Mouse (Mus musculus) forebrain, embryonic 16.5 days (tissue): Measurements from ENCODE around the gene Gtf2i. TPM values are rescaled to one million over a fixed set of nuclear protein-coding genes. Genes with fewer than 3 reads are reported as not detected.
"Not testable (repeated sequence)": the region's sequence is repeated elsewhere in the genome, so short reads cannot be mapped to it uniquely, and the experiment has no call there.

Experiments used
- ATAC-seq: fragments of 200-750 bp; cut with Nextera tagmentation; 2 replicates; pipeline ENCODE4 v1.8.0; 2017; ENCODE audit warnings: mild to moderate bottlenecking, moderate library complexity
- H3K27ac ChIP-seq: fragments of 300-500 bp; sonication (generic); 2 replicates; pipeline ENCODE4 v1.5.1; 2014; ENCODE audit warnings: low read length, control low read depth
- H3K27me3 ChIP-seq: fragments of 300-500 bp; sonication (generic); replicated peaks from 2 replicates; pipeline ENCODE4 v1.6.1; 2014; ENCODE audit warnings: low read length; ENCODE audit not compliant: control insufficient read depth, insufficient read depth
- H3K36me3 ChIP-seq: fragments of 300-500 bp; sonication (generic); 2 replicates; pipeline ENCODE4 v1.6.1; 2014; ENCODE audit not compliant: control insufficient read depth, insufficient read depth
- H3K4me1 ChIP-seq: fragments of 300-500 bp; sonication (generic); replicated peaks from 2 replicates; pipeline ENCODE4 v1.6.1; 2014; ENCODE audit warnings: low read length; ENCODE audit not compliant: control insufficient read depth, insufficient read depth
- H3K4me2 ChIP-seq: fragments of 300-500 bp; sonication (generic); 2 replicates; pipeline ENCODE4 v1.6.1; 2014; ENCODE audit warnings: mild to moderate bottlenecking, low read length, control low read depth
- H3K4me3 ChIP-seq: fragments of 300-500 bp; sonication (generic); replicated peaks from 2 replicates; pipeline ENCODE4 v1.5.1; 2014; ENCODE audit warnings: mild to moderate bottlenecking, low read length, control low read depth
- H3K9ac ChIP-seq: fragments of 300-500 bp; sonication (generic); replicated peaks from 2 replicates; pipeline ENCODE4 v1.6.1; 2014; ENCODE audit warnings: low read depth, low read length, control low read depth
- H3K9me3 ChIP-seq: fragments of 300-500 bp; sonication (generic); 2 replicates; pipeline ENCODE4 v1.6.1; 2016; ENCODE audit warnings: low read length; ENCODE audit not compliant: control insufficient read depth
- WGBS: fragments of 180-500 bp; shearing (Covaris S2); extraction: QIAGEN DNeasy Blood & Tissue Kit; methylation state at CpG from one replicate; pipeline ENCODE4 v1.1.7; 2014; 5-methylcytosine and 5-hydroxymethylcytosine counted together
- polyA plus RNA-seq: library from polyadenylated mRNA; unstranded; fragments of >200 nt; fragmentation: Nextera tagmentation; extraction: Ambion mirVana; gene quantifications from 2 replicates; pipeline ENCODE4 v1.2.1, GENCODE M21; 2015

Gene Gtf2i
- 168 and 187 TPM in 2 replicates for polyA plus RNA-seq

DNA sequence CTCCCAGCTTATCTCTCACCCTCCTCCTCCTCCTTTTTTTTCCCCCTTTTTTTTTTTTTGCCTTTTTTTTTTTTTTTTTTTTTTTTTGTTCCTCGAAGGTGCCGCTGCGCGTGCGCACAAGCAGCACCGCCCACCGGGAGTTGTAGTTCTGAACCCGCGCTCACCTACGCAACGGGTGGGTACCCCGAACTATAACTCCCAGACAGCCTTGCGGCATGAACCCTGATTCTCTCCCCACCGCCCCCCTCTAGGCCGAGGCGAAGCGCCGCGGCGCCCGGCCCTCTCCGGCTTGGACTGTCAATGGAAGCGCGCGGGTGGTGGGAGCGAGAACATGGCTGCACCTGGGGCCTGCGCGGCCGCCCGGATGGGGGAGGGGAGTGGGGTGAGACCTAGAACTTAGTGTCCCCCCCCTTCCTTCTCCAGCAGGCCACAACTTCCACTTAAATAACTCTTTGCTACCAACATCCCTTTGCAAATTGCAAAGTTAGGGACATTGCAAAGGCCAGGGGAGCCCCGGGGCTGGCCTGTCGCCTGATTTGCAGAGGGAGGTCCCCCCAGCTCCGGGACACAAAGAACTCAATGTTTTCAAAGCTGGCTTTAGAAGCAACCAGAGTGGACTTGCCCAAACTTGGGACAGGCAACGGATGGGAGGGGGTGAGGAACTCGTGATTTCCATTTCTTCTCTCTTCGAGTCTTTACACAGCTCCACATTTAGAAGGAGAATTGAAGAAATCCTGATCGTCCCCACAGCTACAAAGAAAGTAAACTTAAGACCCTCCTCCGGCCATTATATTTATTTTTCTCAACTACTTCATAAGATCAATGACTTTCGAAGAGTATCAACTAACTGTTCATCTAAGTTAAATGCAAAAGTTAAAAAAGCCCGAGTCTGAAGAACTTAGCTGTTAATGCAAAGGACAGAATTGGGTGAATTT is at the start of gene Gtf2i:
Gene Gtf2i, minus strand, starts transcription at position 73 of the 935 bp plus-strand sequence.
- peaks cover 3% of the 10 kb centered on the region; the same call in 1 of the 2 replicates for H3K36me3 ChIP-seq
- H3K27me3 ChIP-seq, result no peaks in the 10 kb centered on the region
- no peaks in the 10 kb centered on the region for H3K9me3 ChIP-seq
- peak within 1 kb of the TSS; percentile 64 for H3K4me2 ChIP-seq
- whole genome bisulfite sequencing, result under 1% methylated on average over 40 of the region's 40 CpGs
- H3K27ac ChIP-seq, result peak within 1 kb of the TSS; percentile 99
- H3K9ac ChIP-seq, result peak within 1 kb of the TSS; percentile 98
- peaks cover 31% of the 10 kb centered on the region for H3K4me1 ChIP-seq
- H3K4me3 ChIP-seq, result peak within 1 kb of the TSS; percentile 81
- ATAC-seq, result peak; percentile 93

DNA sequence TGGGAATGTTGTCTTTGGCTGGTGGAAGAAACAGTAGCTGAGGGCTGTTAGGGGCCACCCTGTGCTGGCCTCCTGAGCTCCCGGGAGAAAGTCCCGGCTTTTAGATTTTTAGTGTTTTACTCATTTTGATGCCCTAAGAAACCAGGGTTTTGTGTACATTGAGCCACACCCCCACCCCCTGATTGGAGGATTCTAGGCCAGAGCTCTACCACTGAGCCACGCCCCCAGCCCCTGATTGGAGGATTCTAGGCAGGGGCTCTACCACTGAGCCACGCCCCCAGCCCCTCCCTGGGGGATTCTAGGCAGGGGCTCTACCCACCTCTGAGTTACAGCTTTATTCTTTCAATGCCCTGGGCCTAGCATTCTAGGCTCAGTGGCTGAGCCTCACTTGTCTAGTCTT is 44.5 kb upstream of the Gtf2i start:
- no peaks in the 10 kb centered on the region for H3K27me3 ChIP-seq
- H3K4me2 ChIP-seq, result no peak overlapping the region
- WGBS, result 89% methylated on average over 4 of the region's 4 CpGs
- no peak overlapping the region for H3K27ac ChIP-seq
- no peak overlapping the region for H3K9ac ChIP-seq
- no peaks in the 10 kb centered on the region for H3K9me3 ChIP-seq
- no peaks in the 10 kb centered on the region for H3K4me1 ChIP-seq
- peaks cover 40% of the 10 kb centered on the region for H3K36me3 ChIP-seq
- no peak overlapping the region for H3K4me3 ChIP-seq
- ATAC-seq, result no peak

DNA sequence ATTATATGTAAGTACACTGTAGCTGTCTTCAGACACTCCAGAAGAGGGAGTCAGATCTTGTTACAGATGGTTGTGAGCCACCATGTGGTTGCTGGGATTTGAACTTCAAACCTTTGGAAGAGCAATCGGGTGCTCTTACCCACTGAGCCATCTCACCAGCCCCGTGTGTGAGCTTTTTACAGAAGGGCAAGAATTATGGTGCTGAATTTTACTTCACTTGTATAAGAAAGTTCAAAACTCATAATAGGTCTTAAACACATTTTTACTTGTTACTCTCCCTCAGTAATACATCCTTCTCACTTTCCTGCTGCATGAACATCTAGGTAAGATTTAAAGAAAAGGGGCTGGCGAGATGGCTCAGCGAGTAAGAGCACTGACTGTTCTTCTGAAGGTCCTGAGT is 40.8 kb upstream of the Gtf2i start:
- H3K4me1 ChIP-seq, H3K27ac ChIP-seq, H3K27me3 ChIP-seq, H3K4me2 ChIP-seq, H3K9ac ChIP-seq, H3K4me3 ChIP-seq, ATAC-seq, H3K9me3 ChIP-seq: not testable (repeated sequence)
- 94% methylated on average over 4 of the region's 4 CpGs for WGBS
- H3K36me3 ChIP-seq, result peaks cover 25% of the 10 kb centered on the region

DNA sequence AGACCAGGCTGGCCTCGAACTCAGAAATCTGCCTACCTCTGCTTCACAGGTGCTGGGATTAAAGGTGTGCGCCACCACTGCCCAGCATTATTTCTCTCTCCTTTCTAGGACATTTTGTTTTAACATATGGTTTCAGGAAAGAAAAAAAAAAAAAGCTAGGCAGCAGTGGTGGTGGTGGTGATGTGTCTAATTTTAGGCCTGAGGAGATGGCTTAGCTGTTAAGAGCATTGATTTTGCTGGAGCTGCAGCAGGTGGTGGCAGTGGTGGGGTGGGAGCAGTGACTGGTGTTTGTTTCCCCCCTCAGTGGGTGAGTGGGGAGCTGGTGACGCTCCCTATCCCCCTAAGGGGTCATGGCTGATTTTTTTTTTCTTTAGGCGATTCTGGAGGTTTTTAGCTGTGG is 38.6 kb upstream of the Gtf2i start:
- Histone ChIP-seq H3K27ac (no peak overlapping the region), H3K27me3 (no peaks in the 10 kb centered on the region), H3K4me2 (no peak overlapping the region), H3K4me3 (no peak overlapping the region), H3K4me1 (peaks cover 9% of the 10 kb centered on the region), H3K9me3 (no peaks in the 10 kb centered on the region), H3K9ac (no peak overlapping the region), H3K36me3 (0 out of 2 replicates have a peak, but pooled peaks cover 5% of the 10 kb centered on the region)
- WGBS, result 76% methylated on average over 4 of the region's 4 CpGs
- no peak for ATAC-seq

DNA sequence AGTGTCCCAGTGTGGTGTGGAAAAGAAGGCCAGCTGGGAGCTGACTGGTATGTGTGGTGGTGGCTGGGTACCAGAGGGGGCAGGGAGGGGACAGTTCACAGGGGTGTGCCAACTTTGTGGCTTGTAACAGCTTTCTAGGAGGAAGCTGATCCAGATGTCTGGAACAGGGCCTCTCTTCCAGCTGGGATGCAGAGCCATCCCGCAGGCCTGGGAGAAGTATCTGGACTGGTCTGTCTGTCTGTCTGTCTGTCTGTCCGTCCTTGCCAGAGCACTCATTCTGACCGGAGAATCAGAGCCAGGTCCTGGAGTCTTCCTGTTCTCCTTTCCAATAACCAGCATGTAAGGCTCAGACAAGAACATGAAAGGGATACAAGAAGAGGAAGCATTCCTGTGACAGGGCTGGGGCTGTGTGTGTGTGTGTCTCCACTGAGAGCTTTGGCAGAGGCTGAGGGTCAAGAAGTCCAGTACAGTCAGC is 38.0 kb upstream of the Gtf2i start:
- no peak for ATAC-seq
- Histone ChIP-seq H3K4me1 (peaks cover 9% of the 10 kb centered on the region), H3K27me3 (no peaks in the 10 kb centered on the region), H3K9me3 (no peaks in the 10 kb centered on the region), H3K36me3 (0 out of 2 replicates have a peak, but pooled peaks cover 2% of the 10 kb centered on the region), H3K27ac (no peak overlapping the region), H3K4me2 (no peak overlapping the region), H3K9ac (no peak overlapping the region), H3K4me3 (no peak overlapping the region)
- WGBS, result 86% methylated on average over 3 of the region's 3 CpGs

DNA sequence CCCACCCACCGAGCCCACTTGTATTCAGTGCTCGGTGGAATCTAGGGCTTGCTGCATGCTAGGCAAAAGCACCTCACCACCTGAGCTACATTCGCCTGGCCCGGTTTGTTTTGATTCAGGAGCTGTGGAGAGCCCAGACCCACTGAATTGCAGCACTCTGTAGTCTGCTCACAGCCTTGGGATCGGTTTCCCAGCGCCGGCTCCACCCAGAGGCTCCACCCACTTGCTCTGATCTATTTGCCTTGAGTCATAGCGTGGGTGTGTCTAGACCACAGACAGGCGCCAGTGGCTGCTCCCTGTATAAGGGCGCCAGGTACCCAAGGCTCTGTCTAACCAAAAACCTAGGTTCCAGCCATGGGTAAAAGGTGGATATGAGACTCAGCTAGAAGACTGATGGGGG is 36.1 kb upstream of the Gtf2i start:
- peak overlapping the region; percentile 26; the same call in 1 of the 2 replicates for H3K4me2 ChIP-seq
- 20% methylated on average over 10 of the region's 10 CpGs for WGBS
- no peaks in the 10 kb centered on the region for H3K27me3 ChIP-seq
- no peak overlapping the region for H3K9ac ChIP-seq
- peaks cover 9% of the 10 kb centered on the region for H3K4me1 ChIP-seq
- H3K4me3 ChIP-seq, result no peak overlapping the region
- peak; percentile 70 for ATAC-seq
- no peak overlapping the region for H3K27ac ChIP-seq
- H3K36me3 ChIP-seq, result no peaks in the 10 kb centered on the region
- H3K9me3 ChIP-seq, result no peaks in the 10 kb centered on the region

DNA sequence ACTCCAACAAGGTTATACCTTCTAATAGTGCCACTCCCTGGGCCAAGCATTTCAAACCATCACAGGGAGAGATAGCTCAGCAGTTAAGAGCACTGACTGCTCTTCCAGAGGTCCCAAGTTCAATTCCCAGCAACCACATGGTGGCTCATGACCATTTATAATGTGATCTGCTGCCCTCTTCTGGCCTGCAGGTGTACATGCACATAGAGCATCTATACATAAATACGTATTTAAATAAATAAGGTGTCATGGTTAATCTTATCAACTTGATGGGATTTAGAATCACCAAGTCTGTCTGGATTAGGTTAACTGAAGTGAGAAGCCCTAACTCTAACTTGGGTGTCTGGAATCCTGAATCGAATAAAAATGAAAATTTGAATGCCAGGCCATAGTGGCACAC is 32.5 kb upstream of the Gtf2i start:
- WGBS, result 69% methylated on average over 2 of the region's 2 CpGs
- H3K27ac ChIP-seq, result no peak overlapping the region
- no peak overlapping the region for H3K9ac ChIP-seq
- no peak overlapping the region for H3K4me3 ChIP-seq
- H3K4me1 ChIP-seq, result peaks cover 9% of the 10 kb centered on the region
- H3K36me3 ChIP-seq, result no peaks in the 10 kb centered on the region
- no peak for ATAC-seq
- H3K27me3 ChIP-seq, result no peaks in the 10 kb centered on the region
- no peaks in the 10 kb centered on the region for H3K9me3 ChIP-seq
- no peak overlapping the region for H3K4me2 ChIP-seq

DNA sequence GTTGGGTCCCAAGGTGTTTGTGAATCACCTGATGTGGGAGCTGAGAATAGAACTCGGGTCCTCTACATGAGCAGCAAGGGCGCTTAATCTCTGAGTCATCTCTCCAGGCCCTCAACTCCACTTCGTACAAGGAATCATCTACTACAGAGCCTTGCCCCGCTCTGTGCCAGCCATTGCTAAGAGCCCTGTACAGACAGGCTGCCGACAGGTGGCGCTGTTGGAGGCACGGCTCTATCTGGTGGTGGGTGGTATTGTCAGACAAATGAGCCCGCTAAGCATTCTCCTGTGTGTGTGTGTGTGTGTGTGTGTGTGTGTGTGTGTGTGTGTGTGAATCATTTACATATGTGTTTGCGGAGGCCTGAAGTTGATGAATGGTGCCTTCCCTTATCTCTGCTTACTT is 30.9 kb upstream of the Gtf2i start:
- Histone ChIP-seq H3K9ac (no peak overlapping the region), H3K27ac (no peak overlapping the region), H3K4me1 (peaks cover 5% of the 10 kb centered on the region), H3K36me3 (no peaks in the 10 kb centered on the region), H3K4me3 (no peak overlapping the region), H3K27me3 (no peaks in the 10 kb centered on the region), H3K4me2 (no peak overlapping the region), H3K9me3 (no peaks in the 10 kb centered on the region)
- no peak for ATAC-seq
- 84% methylated on average over 9 of the region's 9 CpGs for WGBS

DNA sequence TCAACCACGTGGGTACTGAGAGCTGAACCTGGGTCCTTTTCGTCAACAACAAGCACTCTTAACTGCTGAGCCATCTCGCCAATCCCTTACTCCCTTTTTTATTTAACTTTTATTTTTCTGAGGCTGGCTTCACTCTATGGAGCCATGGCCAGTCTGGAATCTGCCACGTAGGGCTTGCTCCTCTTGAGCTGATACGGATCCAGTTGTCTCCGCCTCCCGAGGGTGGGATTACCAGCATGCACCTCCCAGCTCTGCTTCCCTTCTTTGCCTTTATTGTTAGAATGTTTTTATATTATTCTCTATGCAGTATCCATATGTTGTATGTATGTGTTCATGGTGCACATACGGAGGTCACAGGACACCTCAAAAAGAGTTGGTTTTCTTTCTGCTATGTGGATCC is 29.5 kb upstream of the Gtf2i start:
- Histone ChIP-seq H3K9ac (no peak overlapping the region), H3K9me3 (no peaks in the 10 kb centered on the region), H3K4me3 (no peak overlapping the region), H3K27me3 (no peaks in the 10 kb centered on the region), H3K36me3 (no peaks in the 10 kb centered on the region), H3K27ac (no peak overlapping the region), H3K4me1 (no peaks in the 10 kb centered on the region), H3K4me2 (no peak overlapping the region)
- 84% methylated on average over 8 of the region's 8 CpGs for WGBS
- no peak for ATAC-seq
